Mouse (Mus musculus): ENCODE data around the gene Spata31d1d. TPM values are rescaled to one million over a fixed set of nuclear protein-coding genes. Genes with fewer than 3 reads are reported as not detected.
"Not testable (repeated sequence)": the region's sequence is repeated elsewhere in the genome, so short reads cannot be mapped to it uniquely, and the experiment has no call there.

Spata31d1d gene
- polyA plus RNA-seq (2012; ENCODE audit: insufficient read depth, insufficient read length, missing spikeins), result not detected in 2 replicates

DNA sequence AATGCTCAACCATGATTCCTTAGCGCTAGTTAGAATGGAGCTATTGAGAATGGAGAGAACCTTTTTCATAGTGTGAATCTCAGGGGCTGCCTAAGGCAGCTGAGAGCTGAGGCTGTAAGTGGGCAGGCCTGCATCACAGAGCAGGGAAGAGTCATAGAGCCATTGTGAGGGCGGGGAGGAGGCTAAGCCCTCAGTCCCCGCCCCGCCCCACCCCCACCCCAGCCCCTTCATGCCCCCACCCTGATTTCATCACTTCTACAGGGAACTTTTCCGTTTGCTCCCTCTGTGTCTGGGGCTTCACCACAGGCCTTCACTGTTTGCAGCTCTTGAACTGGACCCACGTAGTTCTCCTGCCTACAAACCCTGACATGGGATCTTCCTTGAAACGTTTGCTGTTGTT, at the start of gene Spata31d1d:
TSS of gene Spata31d1d (minus strand) at position 101 of the 400 bp plus-strand sequence.
- Histone ChIP-seq H3K4me1 (ENCODE audit: control insufficient read depth, insufficient read depth, low read length) (peaks cover 8% of the 10 kb centered on the region; the same call in 1 of the 2 replicates), H3K4me3 (ENCODE audit: insufficient read depth, low read length) (no peak within 1 kb of the TSS), H3K27ac (ENCODE audit: insufficient read depth, low read depth, low read length) (no peak within 1 kb of the TSS)
- no peak for TF ChIP-seq POLR2A (IDR thresholded peaks at IDR 0.05; ENCODE audit: borderline replicate concordance, low read depth, low read length)
- TF ChIP-seq CTCF (IDR thresholded peaks at IDR 0.05; ENCODE audit: low read depth, low read length), result no peak

DNA sequence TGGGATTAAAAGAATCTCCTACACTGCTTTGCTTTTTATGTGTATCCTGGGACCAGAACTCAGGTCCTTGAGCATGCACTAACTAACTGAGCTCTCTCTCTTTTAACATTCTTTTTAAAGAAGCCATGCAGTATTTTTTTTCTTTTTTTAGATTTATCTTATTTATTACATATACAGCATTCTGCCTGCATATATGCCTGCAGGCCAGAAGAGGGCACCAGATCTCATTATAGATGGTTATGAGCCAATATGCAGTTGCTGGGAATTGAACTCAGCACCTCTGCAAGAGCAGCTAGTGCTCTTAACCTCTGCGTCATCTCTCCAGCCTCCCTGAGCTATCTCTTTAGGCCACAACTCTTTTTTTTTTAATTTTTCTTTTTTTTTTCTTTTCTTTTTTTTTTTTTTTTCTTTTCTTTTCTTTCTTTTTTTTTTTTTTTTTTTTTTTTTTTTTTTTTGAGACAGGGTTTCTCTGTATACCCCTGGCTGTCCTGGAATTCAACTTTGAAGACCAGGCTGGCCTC, 48.3 kb upstream of the Spata31d1d start:
- peaks cover 15% of the 10 kb centered on the region for H3K4me1 ChIP-seq (ENCODE audit: control insufficient read depth, insufficient read depth, low read length)
- H3K27ac ChIP-seq (ENCODE audit: insufficient read depth, low read depth, low read length), result not testable (repeated sequence)

DNA sequence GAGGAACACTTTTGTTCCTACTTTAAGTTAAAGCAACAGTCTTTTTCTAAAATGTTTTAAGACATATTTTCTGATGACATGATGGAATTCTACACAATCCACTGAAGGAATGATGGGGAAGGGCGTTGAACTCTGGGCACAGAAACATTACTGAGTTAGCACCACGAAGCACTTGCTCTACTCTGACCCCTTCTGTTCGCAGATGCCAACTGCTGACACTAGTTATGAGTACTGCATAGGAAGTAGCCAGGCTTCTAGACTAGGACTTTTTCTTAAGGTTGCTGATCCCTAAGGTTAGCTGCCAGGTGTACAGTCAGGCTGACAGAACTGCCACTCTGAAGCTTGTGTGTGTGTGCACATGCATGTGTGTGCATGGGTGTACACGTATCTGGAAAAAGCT, 47.7 kb upstream of the Spata31d1d start:
- TF ChIP-seq POLR2A (IDR thresholded peaks at IDR 0.05; ENCODE audit: borderline replicate concordance, low read depth, low read length), result no peak
- no peak for TF ChIP-seq CTCF (IDR thresholded peaks at IDR 0.05; ENCODE audit: low read depth, low read length)
- no peak overlapping the region for H3K27ac ChIP-seq (ENCODE audit: insufficient read depth, low read depth, low read length)
- no peak overlapping the region for H3K4me3 ChIP-seq (ENCODE audit: insufficient read depth, low read length)
- H3K4me1 ChIP-seq (ENCODE audit: control insufficient read depth, insufficient read depth, low read length), result peaks cover 15% of the 10 kb centered on the region

More for the DNA sequence above, 48.3 kb upstream of the Spata31d1d start:
- H3K4me3 ChIP-seq (ENCODE audit: insufficient read depth, low read length), result not testable (repeated sequence)

DNA sequence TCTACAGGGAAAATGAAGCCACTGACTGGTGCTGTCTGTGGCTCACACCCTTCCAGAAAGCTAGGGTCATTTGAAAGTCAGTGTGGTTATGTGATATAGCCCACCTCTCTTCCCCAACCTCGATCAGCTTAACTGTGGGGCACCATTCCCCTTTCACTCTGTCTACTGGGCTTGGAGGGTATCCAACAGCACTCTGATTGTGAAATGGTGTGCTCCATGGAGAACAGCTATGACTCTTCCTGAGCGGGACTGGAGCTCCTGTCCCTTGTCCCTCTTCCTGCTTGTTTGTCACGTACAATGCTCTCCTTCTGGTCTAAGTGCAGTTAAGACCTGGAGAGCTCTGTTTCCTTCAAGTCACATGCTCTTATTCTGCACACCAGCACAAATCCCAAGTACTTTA, 43.6 kb upstream of the Spata31d1d start:
- no peak for TF ChIP-seq CTCF (IDR thresholded peaks at IDR 0.05; ENCODE audit: low read depth, low read length)
- TF ChIP-seq POLR2A (IDR thresholded peaks at IDR 0.05; ENCODE audit: borderline replicate concordance, low read depth, low read length), result no peak
- Histone ChIP-seq H3K4me3 (ENCODE audit: insufficient read depth, low read length) (no peak overlapping the region), H3K4me1 (ENCODE audit: control insufficient read depth, insufficient read depth, low read length) (peaks cover 30% of the 10 kb centered on the region), H3K27ac (ENCODE audit: insufficient read depth, low read depth, low read length) (no peak overlapping the region)

DNA sequence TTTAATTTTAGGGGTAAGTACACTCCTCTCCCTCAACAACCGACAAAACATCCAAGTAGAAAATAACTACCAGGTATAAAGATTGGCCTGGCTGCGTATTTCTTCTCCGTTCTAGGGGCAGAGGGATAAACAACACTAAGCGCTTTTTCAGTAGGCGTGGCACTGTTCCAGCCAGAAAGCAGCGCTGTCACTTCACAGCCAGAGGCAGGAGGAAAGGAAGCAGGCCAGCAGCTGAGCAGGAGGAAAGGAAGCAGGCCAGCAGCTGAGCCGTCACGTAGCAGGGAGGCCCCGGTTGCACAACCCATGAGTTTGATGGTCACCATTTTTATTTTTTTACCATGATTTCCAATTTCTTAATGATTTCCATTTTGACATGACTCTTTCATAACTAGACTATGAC, 39.7 kb upstream of the Spata31d1d start:
- Histone ChIP-seq H3K27ac (ENCODE audit: insufficient read depth, low read depth, low read length) (peak overlapping the region; percentile 85), H3K4me1 (ENCODE audit: control insufficient read depth, insufficient read depth, low read length) (peaks cover 38% of the 10 kb centered on the region), H3K4me3 (ENCODE audit: insufficient read depth, low read length) (no peak overlapping the region)
- no peak for TF ChIP-seq CTCF (IDR thresholded peaks at IDR 0.05; ENCODE audit: low read depth, low read length)
- TF ChIP-seq POLR2A (IDR thresholded peaks at IDR 0.05; ENCODE audit: borderline replicate concordance, low read depth, low read length), result no peak

DNA sequence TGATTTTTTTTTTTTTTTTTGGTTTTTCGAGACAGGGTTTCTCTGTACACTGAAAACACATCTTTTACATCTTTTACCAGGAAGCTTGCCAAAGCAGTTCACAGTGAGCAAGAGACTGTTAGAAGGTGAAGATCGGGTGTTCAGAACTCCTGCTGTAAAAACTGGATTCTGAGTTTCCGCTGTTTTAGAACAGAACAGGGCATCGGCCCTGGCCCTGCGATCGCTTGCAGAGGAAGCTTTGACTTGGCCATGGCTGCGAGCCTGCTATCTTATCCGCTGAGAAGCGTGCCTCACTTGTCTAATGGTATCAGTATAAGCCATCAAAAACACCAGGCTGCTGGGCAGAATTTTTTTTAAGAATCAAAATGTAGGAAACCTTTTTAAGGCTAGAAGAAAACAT, 39.3 kb upstream of the Spata31d1d start:
- Histone ChIP-seq H3K4me3 (ENCODE audit: insufficient read depth, low read length) (peak overlapping the region; percentile 66), H3K4me1 (ENCODE audit: control insufficient read depth, insufficient read depth, low read length) (peaks cover 41% of the 10 kb centered on the region)
- no peak for TF ChIP-seq POLR2A (IDR thresholded peaks at IDR 0.05; ENCODE audit: borderline replicate concordance, low read depth, low read length)
- no peak for TF ChIP-seq CTCF (IDR thresholded peaks at IDR 0.05; ENCODE audit: low read depth, low read length)

DNA sequence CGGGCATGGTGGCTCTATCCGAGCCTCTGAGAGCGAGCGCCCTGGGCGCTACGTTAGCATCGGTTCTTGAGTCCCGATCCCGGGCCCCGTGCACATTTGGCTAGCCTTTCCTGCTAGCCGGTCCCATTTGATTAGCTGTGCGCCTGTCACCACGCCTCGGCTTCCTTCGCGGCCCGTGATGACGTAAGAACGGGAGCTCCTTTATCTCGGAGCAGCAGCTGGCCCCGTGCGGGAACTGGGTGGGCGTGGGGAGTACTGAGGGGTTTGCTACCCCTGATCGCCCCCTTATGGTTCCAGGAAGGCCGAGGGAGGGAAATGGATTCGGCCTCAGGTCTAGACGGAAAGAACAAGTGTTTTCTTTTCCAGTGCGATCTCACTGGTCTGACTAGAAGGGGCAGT, 38.6 kb upstream of the Spata31d1d start:
- Histone ChIP-seq H3K4me1 (ENCODE audit: control insufficient read depth, insufficient read depth, low read length) (peaks cover 38% of the 10 kb centered on the region), H3K27ac (ENCODE audit: insufficient read depth, low read depth, low read length) (peak overlapping the region; percentile 85), H3K4me3 (ENCODE audit: insufficient read depth, low read length) (peak overlapping the region; percentile 66)
- TF ChIP-seq CTCF (IDR thresholded peaks at IDR 0.05; ENCODE audit: low read depth, low read length), result no peak
- TF ChIP-seq POLR2A (IDR thresholded peaks at IDR 0.05; ENCODE audit: borderline replicate concordance, low read depth, low read length), result no peak; the same call in 1 of the 2 replicates

More for the DNA sequence above, 39.3 kb upstream of the Spata31d1d start:
- H3K27ac ChIP-seq (ENCODE audit: insufficient read depth, low read depth, low read length), result peak overlapping the region; percentile 85

DNA sequence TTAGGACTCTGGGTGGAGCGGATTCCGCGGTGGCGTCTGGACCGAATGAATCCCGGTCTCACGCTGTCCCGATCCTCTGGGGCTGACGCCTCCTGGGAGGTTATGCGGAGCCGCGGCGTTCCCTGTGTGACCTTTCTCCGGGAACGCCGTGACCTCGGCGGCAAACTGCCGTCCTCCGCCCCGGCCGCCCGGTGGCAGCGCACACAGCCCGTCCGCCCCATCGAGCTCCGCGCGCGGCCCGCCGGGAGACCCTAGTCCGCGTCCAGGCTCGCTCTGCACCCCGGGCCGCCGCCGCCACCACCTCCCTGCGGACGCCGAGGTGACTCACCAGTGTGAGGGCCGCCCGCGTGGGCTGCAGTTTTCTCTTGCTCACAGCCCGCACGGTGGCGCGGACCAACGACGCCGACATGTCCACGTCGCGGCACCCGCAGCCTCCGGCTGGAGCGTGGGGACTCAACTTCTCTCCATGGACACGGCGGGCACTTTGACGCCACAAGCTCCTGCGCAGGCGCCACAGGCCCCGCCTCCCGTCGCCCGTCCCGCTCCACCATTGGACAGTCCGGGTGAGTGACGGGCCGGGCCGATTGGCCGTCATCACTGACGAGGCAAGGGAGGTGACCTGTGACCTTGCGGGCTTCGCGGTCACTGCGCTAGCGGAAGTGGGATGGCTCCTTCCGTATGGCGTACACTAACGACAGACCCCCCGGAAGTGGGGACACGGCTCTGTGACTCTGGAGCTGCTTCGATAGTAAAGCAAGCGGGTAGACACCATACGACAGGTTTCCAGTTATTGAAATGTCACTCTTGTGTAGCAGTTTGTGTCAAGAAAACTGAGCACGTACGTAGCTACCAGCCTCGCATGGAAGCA, 38.0 kb upstream of the Spata31d1d start, which contains the start of gene Isca1:
TSS of gene Isca1 (minus strand) at position 515 of the 868 bp plus-strand sequence.
- TF ChIP-seq CTCF (IDR thresholded peaks at IDR 0.05; ENCODE audit: low read depth, low read length) (no peak), POLR2A (IDR thresholded peaks at IDR 0.05; ENCODE audit: borderline replicate concordance, low read depth, low read length) (no peak)
- Histone ChIP-seq H3K27ac (ENCODE audit: insufficient read depth, low read depth, low read length) (peak within 1 kb of the TSS; percentile 85), H3K4me3 (ENCODE audit: insufficient read depth, low read length) (peak within 1 kb of the TSS; percentile 83), H3K4me1 (ENCODE audit: control insufficient read depth, insufficient read depth, low read length) (peaks cover 35% of the 10 kb centered on the region)

DNA sequence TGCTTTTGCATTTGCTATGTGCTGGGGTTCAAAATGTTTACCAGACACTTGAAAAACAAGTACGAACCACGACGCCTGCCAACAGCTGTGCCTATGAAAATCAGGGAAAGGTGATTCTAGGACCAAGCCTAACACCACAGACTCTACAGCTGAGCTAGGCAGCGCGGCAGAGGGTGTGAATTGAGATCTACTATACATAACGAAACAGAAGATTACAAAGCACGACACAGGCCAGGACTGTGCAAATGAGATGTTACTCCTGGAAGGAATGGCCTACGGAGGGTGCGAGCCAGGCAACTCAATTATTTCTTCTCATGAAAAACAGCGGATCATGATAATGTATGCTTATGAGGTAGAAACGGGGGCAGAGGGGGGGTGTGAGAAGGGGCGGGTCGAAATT, 37.0 kb upstream of the Spata31d1d start:
- Histone ChIP-seq H3K27ac (ENCODE audit: insufficient read depth, low read depth, low read length) (no peak overlapping the region), H3K4me1 (ENCODE audit: control insufficient read depth, insufficient read depth, low read length) (peaks cover 35% of the 10 kb centered on the region), H3K4me3 (ENCODE audit: insufficient read depth, low read length) (peak overlapping the region; percentile 83)
- TF ChIP-seq POLR2A (IDR thresholded peaks at IDR 0.05; ENCODE audit: borderline replicate concordance, low read depth, low read length) (no peak), CTCF (IDR thresholded peaks at IDR 0.05; ENCODE audit: low read depth, low read length) (no peak)

Measured in bone marrow macrophage, adult 2 months (primary cell).